Mouse (Mus musculus): ENCODE measurements around the gene 1190002N15Rik.

The 1190002N15Rik gene

GRCm38 (mm10) chr9:94529987-94530386, 7.9 kb downstream of the 1190002N15Rik start:
- DNase-seq (ENCODE audit: low spot score) = no peak

- DNase-seq (ENCODE audit: low spot score) = no peak
Observed at GRCm38 (mm10) chr9:94529146-94529746, 8.6 kb downstream of the 1190002N15Rik start.

GRCm38 (mm10) chr9:94526473-94526872, 11.4 kb downstream of the 1190002N15Rik start:
- DNase-seq (ENCODE audit: low spot score) = no peak

- DNase-seq (ENCODE audit: low spot score) = no peak
Observed at GRCm38 (mm10) chr9:94512246-94512645, 25.6 kb downstream of the 1190002N15Rik start.

- no peak for DNase-seq (ENCODE audit: low spot score)
Observed at GRCm38 (mm10) chr9:94511139-94511538, 26.7 kb downstream of the 1190002N15Rik start.

- DNase-seq (ENCODE audit: low spot score) = no peak
Observed at GRCm38 (mm10) chr9:94506980-94507379, 30.9 kb downstream of the 1190002N15Rik start.

- DNase-seq (ENCODE audit: low spot score) = no peak
Observed at GRCm38 (mm10) chr9:94491467-94491866, 46.4 kb downstream of the 1190002N15Rik start.

- DNase-seq (ENCODE audit: low spot score) = no peak
Observed at GRCm38 (mm10) chr9:94487976-94488375, 49.9 kb downstream of the 1190002N15Rik start.

- no peak for DNase-seq (ENCODE audit: low spot score)
Observed at GRCm38 (mm10) chr9:94483291-94483879, 54.5 kb downstream of the 1190002N15Rik start.

- DNase-seq (ENCODE audit: low spot score) = no peak
Observed at GRCm38 (mm10) chr9:94482215-94482975, 55.5 kb downstream of the 1190002N15Rik start.

- DNase-seq (ENCODE audit: low spot score) = no peak
Observed at GRCm38 (mm10) chr9:94481057-94481456, 56.8 kb downstream of the 1190002N15Rik start.

- DNase-seq (ENCODE audit: low spot score) = no peak
Observed at GRCm38 (mm10) chr9:94479382-94479781, 58.5 kb downstream of the 1190002N15Rik start.

- DNase-seq (ENCODE audit: low spot score) = no peak
Observed at GRCm38 (mm10) chr9:94478954-94479353, 58.9 kb downstream of the 1190002N15Rik start.

GRCm38 (mm10) chr9:94475973-94476372, 61.9 kb downstream of the 1190002N15Rik start:
- no peak for DNase-seq (ENCODE audit: low spot score)

GRCm38 (mm10) chr9:94473898-94474297, 64.0 kb downstream of the 1190002N15Rik start:
- no peak for DNase-seq (ENCODE audit: low spot score)

- no peak for DNase-seq (ENCODE audit: low spot score)
Observed at GRCm38 (mm10) chr9:94472963-94473582, 64.8 kb downstream of the 1190002N15Rik start.

- no peak for DNase-seq (ENCODE audit: low spot score)
Observed at GRCm38 (mm10) chr9:94471485-94471884, 66.4 kb downstream of the 1190002N15Rik start.
